Mouse (Mus musculus): Measurements from ENCODE around the gene Arhgef5. TPM values are rescaled to one million over a fixed set of nuclear protein-coding genes. Genes with fewer than 3 reads are reported as not detected.

Gene Arhgef5
- polyA plus RNA-seq, 2 experiments = 1.3 to 2.3 TPM

- no peak for ATAC-seq (ENCODE audit: insufficient read depth)
- no peak for DNase-seq (ENCODE audit: low read depth in 3 of 3, low spot score in 3 of 3)
- no peaks in the 10 kb centered on the region for H3K4me1 ChIP-seq (replicated peaks; ENCODE audit: control insufficient read depth in 2 of 2, insufficient read depth in 2 of 2, low read length in 1 of 2)
- H3K4me3 ChIP-seq (ENCODE audit: insufficient read depth in 1 of 2, low read depth in 2 of 2, low read length in 2 of 2) = no peak overlapping the region
- H3K36me3 ChIP-seq (replicated peaks; ENCODE audit: control insufficient read depth, insufficient read depth, low read depth) = no peaks in the 10 kb centered on the region
- H3K9me3 ChIP-seq (ENCODE audit: control insufficient read depth, low read length) = no peaks in the 10 kb centered on the region
- 44% methylated on average over 2 of the region's 2 CpGs for WGBS (ENCODE audit: insufficient replicate concordance)
- no peak for TF ChIP-seq CTCF (IDR thresholded peaks at IDR 0.05; ENCODE audit: low read depth)
- no peak for TF ChIP-seq EP300 (IDR thresholded peaks at IDR 0.05; ENCODE audit: low read depth)
- no peak overlapping the region for H3K4me2 ChIP-seq (ENCODE audit: low read depth)
- no peak overlapping the region for H3K27ac ChIP-seq
- H3K27me3 ChIP-seq (ENCODE audit: control insufficient read depth, insufficient read depth, low read length) = no peaks in the 10 kb centered on the region
- H3K9ac ChIP-seq (replicated peaks) = no peak overlapping the region
Measured at GRCm38 (mm10) chr6:43338804-43339203, 73.4 kb downstream of the Arhgef5 start.

Other genes starting within 250 kb of the Arhgef5 start
- gene Olfr441, start 159.2 kb upstream of the Arhgef5 start, polyA plus RNA-seq (2012; rRNA removed) = not detected in 2 replicates
- gene Olfr441, start 159.2 kb upstream of the Arhgef5 start, polyA plus RNA-seq (2014; fragmentation: Nextera tagmentation; extraction: Ambion mirVana) = not detected in 2 replicates
- not detected in 2 replicates for gene Olfr237-ps1, start 119.0 kb upstream of the Arhgef5 start, polyA plus RNA-seq (2012; rRNA removed)
- not detected in 2 replicates for gene Olfr237-ps1, start 119.0 kb upstream of the Arhgef5 start, polyA plus RNA-seq (2014; fragmentation: Nextera tagmentation; extraction: Ambion mirVana)
- not detected in 2 replicates for gene Olfr437, start 102.3 kb upstream of the Arhgef5 start, polyA plus RNA-seq (2012; rRNA removed)
- not detected in 2 replicates for gene Olfr437, start 102.3 kb upstream of the Arhgef5 start, polyA plus RNA-seq (2014; fragmentation: Nextera tagmentation; extraction: Ambion mirVana)
- gene Olfr13, start 93.4 kb upstream of the Arhgef5 start, polyA plus RNA-seq (2012; rRNA removed) = not detected in 2 replicates
- not detected in 2 replicates for gene Olfr13, start 93.4 kb upstream of the Arhgef5 start, polyA plus RNA-seq (2014; fragmentation: Nextera tagmentation; extraction: Ambion mirVana)
- gene Olfr435, start 68.4 kb upstream of the Arhgef5 start, polyA plus RNA-seq (2012; rRNA removed) = not detected in 2 replicates
- not detected in 2 replicates for gene Olfr435, start 68.4 kb upstream of the Arhgef5 start, polyA plus RNA-seq (2014; fragmentation: Nextera tagmentation; extraction: Ambion mirVana)
- gene Olfr434, start 52.6 kb upstream of the Arhgef5 start, polyA plus RNA-seq (2012; rRNA removed) = not detected in 2 replicates
- gene Olfr434, start 52.6 kb upstream of the Arhgef5 start, polyA plus RNA-seq (2014; fragmentation: Nextera tagmentation; extraction: Ambion mirVana) = not detected in 2 replicates
- not detected in 2 replicates for gene Olfr47, start 34.1 kb upstream of the Arhgef5 start, polyA plus RNA-seq (2012; rRNA removed)
- not detected in 2 replicates for gene Olfr47, start 34.1 kb upstream of the Arhgef5 start, polyA plus RNA-seq (2014; fragmentation: Nextera tagmentation; extraction: Ambion mirVana)
- 0.03 TPM in 1 of 2 replicates, not detected in the other for gene Nobox, start 44.0 kb downstream of the Arhgef5 start, polyA plus RNA-seq (2012; rRNA removed)
- gene Nobox, start 44.0 kb downstream of the Arhgef5 start, polyA plus RNA-seq (2014; fragmentation: Nextera tagmentation; extraction: Ambion mirVana) = not detected in 2 replicates

Measured in liver, embryonic 14.5 days (tissue).